Mouse (Mus musculus) hindbrain, embryonic 15.5 days (tissue): ENCODE measurements at regions not wholly inside any gene's neighbourhood (a gene's known extent, or its start where the extent isn't known, plus 50 kb on each side); places are given as distances from the start of the nearest gene placed in this dataset.

ENCODE experiments used
- ATAC-seq: fragments of 200-750 bp; cut with Nextera tagmentation; 2 replicates; pipeline ENCODE4 v1.8.0; 2017; ENCODE audit warnings: low read depth, moderate number of reproducible peaks, moderate TSS enrichment; ENCODE audit not compliant: low FRiP score
- H3K27ac ChIP-seq: fragments of 300-500 bp; sonication (generic); replicated peaks from 2 replicates; pipeline ENCODE4 v1.5.1; 2015; ENCODE audit warnings: mild to moderate bottlenecking, inconsistent platforms
- H3K27me3 ChIP-seq: fragments of 300-500 bp; sonication (generic); 2 replicates; pipeline ENCODE4 v1.6.1; 2015; ENCODE audit warnings: control low read depth, inconsistent platforms
- H3K36me3 ChIP-seq: fragments of 300-500 bp; sonication (generic); 2 replicates; pipeline ENCODE4 v1.6.1; 2015; ENCODE audit warnings: control low read depth, inconsistent platforms
- H3K4me1 ChIP-seq: fragments of 300-500 bp; sonication (generic); replicated peaks from 2 replicates; pipeline ENCODE4 v1.6.1; 2015; ENCODE audit warnings: control low read depth, inconsistent platforms
- H3K4me2 ChIP-seq: fragments of 300-500 bp; sonication (generic); 2 replicates; pipeline ENCODE4 v1.6.1; 2015; ENCODE audit warnings: moderate library complexity, mild to moderate bottlenecking, inconsistent platforms
- H3K4me3 ChIP-seq: fragments of 300-500 bp; sonication (generic); 2 replicates; pipeline ENCODE4 v1.5.1; 2015; ENCODE audit warnings: mild to moderate bottlenecking, inconsistent platforms
- H3K9ac ChIP-seq: fragments of 300-500 bp; sonication (generic); 2 replicates; pipeline ENCODE4 v1.6.1; 2015; ENCODE audit warnings: inconsistent platforms
- H3K9me3 ChIP-seq: fragments of 300-500 bp; sonication (generic); 2 replicates; pipeline ENCODE4 v1.6.1; 2016; ENCODE audit warnings: control low read depth, inconsistent platforms
- WGBS: fragments of 180-500 bp; shearing (Covaris S2); methylation state at CpG from one replicate; pipeline ENCODE4 v1.1.7; 2015; 5-methylcytosine and 5-hydroxymethylcytosine counted together

DNA sequence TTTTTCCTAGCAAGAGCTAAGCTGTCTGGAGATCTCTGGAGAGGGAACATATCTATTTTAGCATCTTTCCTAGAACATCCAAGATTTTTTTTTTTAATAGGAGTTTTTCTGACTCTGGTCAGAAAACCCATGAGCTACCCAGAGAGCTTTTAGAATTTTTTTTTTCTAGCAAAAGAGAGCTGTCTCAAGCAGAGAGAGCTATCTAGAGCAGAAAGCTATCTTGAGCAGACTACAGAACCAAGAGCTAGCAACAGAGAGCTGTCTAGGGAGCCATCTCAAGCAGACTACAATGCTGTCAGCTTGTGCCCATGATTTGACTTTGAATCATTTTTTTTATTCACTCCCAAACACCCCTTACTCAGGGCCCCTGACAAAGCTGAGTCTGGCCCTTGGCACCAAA, 112.5 kb downstream of the Mbip start:
- no peak overlapping the region for H3K27ac ChIP-seq
- H3K9me3 ChIP-seq = no peaks in the 10 kb centered on the region
- no peak overlapping the region for H3K9ac ChIP-seq
- no peaks in the 10 kb centered on the region for H3K27me3 ChIP-seq
- ATAC-seq = no peak
- no peaks in the 10 kb centered on the region for H3K4me1 ChIP-seq
- no peaks in the 10 kb centered on the region for H3K36me3 ChIP-seq
- H3K4me3 ChIP-seq = no peak overlapping the region
- no peak overlapping the region for H3K4me2 ChIP-seq

DNA sequence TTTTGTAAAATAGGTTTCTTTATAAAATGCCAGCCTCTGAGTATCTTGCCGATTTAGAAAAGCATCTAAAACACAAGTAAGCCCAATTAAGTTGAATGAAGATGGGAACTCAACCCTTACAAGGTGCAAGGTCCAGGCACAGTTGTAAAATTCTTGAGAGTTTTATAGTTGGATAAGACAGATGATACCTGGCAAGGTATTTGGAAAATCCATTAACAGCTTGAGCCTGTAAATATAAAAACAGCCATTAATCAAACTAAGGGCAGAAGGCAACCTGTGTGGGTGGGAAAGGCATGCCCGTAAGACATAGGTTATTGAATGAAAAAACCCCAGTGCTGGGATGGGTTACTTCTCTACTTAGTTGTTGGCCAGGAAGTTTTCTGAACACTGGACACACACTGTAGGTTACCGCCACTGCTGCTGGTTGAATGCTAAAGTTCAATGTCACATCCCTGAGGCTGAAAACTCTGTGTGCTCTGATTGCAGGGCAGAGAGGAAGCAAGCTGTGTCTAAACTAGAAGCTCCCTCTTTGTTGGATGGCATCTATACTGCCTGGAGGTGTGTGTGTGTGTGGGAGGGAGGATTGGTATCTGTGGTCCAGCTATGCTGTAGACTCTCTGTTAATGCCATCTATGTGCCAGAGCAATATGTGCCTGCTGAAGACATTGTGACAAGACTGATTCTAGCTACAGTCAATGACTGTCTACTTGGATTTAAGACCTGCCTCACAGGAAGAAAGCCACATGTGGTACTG, 121.4 kb downstream of the Mbip start:
- H3K27ac ChIP-seq = no peak overlapping the region
- no peak overlapping the region for H3K9ac ChIP-seq
- no peak overlapping the region for H3K4me2 ChIP-seq
- no peaks in the 10 kb centered on the region for H3K36me3 ChIP-seq
- H3K4me1 ChIP-seq = no peaks in the 10 kb centered on the region
- H3K4me3 ChIP-seq = no peak overlapping the region
- no peak for ATAC-seq
- H3K27me3 ChIP-seq = no peaks in the 10 kb centered on the region
- H3K9me3 ChIP-seq = no peaks in the 10 kb centered on the region
- 90% methylated on average over 3 of the region's 3 CpGs for WGBS

DNA sequence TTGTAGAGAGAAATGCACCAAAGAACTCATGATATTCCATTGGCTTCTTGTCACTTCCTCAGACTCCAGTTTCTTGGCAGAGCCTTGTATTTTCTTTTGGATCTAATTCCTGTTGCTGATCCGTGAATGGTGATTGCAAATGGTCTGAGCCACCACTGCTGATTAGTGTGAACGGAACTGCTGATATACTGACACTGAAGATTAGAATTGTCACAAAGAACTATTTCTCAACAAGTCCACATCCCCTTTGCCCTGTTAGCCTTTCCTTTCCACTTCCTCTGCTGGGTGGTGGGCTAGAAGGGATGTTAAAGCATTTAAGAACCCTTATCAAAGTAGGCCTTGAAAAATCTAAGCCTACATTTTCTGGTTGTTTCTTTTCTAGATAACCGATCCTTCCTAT, 152.2 kb downstream of the Mbip start:
- H3K9me3 ChIP-seq = no peaks in the 10 kb centered on the region
- no peaks in the 10 kb centered on the region for H3K4me1 ChIP-seq
- H3K4me3 ChIP-seq = no peak overlapping the region
- H3K9ac ChIP-seq = no peak overlapping the region
- H3K36me3 ChIP-seq = no peaks in the 10 kb centered on the region
- no peak overlapping the region for H3K4me2 ChIP-seq
- 85% methylated on average over 3 of the region's 3 CpGs for WGBS
- ATAC-seq = no peak
- H3K27ac ChIP-seq = no peak overlapping the region
- no peaks in the 10 kb centered on the region for H3K27me3 ChIP-seq

DNA sequence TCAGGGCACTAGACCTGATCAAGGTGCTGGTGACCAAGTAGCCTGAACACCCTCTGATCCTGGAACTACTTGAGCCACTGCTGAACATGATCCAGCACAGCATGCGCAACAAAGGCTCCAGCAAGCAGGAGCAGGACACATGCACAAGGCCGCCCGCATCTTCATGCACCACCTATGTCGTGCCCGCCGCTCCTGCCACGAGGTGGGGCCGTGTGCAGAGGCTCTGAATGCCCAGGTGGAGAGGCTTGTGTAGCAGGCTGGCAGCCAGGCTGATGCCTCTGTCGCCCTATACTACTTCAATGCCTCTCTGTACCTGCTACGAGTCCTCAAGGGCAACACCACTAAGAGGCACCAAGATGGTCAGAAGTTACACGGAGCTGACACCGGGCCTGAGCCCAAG, 156.1 kb downstream of the Mbip start:
- WGBS = 93% methylated on average over 12 of the region's 12 CpGs
- H3K9ac ChIP-seq = no peak overlapping the region
- H3K4me1 ChIP-seq = no peaks in the 10 kb centered on the region

DNA sequence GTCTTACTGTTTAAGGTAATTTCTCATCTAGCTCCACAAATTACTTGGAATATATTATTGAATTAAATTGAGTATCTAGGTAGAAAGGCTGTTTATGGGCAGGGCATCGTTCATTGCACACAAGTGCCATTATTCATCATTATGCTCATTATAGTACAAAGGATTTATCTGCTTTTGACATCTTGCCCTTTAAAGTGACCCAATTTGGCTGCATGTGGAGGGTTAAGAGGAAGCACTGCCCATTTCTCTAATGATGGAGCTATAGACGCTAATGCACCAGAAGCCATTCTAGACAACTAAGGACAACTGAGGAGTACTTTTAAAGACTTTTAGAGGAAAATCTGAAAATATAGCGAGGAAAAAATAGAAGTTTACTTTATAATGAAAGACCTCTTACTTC, 185.0 kb downstream of the Mbip start:
- ATAC-seq = no peak
- Histone ChIP-seq H3K4me3 (no peak overlapping the region), H3K36me3 (no peaks in the 10 kb centered on the region), H3K27ac (no peak overlapping the region), H3K4me2 (no peak overlapping the region), H3K27me3 (no peaks in the 10 kb centered on the region), H3K9me3 (no peaks in the 10 kb centered on the region), H3K9ac (no peak overlapping the region), H3K4me1 (no peaks in the 10 kb centered on the region)
- WGBS = 79% methylated on average over 3 of the region's 3 CpGs

More for the DNA sequence above, 156.1 kb downstream of the Mbip start:
- no peak overlapping the region for H3K4me2 ChIP-seq
- ATAC-seq = no peak
- H3K27me3 ChIP-seq = no peaks in the 10 kb centered on the region
- H3K36me3 ChIP-seq = no peaks in the 10 kb centered on the region
- no peak overlapping the region for H3K4me3 ChIP-seq
- H3K27ac ChIP-seq = no peak overlapping the region
- H3K9me3 ChIP-seq = no peaks in the 10 kb centered on the region

DNA sequence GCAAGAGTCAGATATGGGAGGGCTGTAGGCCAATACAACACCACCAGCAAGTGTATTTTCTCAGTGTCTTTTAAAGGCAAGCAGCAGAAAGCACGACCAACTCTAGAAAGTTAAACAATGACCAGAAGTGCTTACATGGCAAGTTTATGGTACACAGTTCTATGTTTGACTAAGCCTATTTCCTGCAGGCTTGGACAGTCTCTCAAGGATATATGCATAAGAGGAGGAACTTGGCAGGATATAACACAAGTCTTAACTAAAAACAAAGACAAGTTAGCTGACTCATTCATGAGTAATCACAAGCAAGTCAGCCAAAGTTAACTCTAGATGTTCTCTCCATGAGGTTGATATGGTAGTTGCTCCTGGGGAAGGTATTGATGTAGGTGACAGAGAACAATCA, 201.3 kb downstream of the Mbip start:
- ATAC-seq = no peak
- Histone ChIP-seq H3K36me3 (no peaks in the 10 kb centered on the region), H3K4me3 (no peak overlapping the region), H3K9ac (no peak overlapping the region), H3K4me2 (no peak overlapping the region), H3K27me3 (no peaks in the 10 kb centered on the region), H3K9me3 (no peaks in the 10 kb centered on the region), H3K4me1 (no peaks in the 10 kb centered on the region), H3K27ac (no peak overlapping the region)
- WGBS = 79% methylated on average over 1 of the region's 1 CpGs

DNA sequence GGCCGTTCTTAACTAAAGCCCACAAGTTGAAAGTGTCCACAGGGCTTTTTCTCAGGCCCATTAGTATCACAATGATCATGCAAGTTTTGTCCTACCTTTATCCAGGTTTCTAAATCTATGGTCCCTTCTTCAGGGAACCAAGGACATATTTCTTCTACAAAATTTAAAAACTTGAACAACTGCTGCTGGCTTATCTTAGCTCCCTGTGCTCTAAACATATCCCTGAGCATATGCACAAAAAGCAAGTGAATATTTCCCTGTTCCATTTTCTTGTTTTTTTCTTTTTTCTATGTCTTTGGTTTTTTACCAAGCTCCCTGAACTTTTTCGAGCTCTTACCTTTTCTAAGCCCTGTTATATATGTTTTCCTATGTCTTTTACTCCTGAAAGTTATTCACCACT, 201.9 kb downstream of the Mbip start:
- WGBS = 80% methylated on average over 2 of the region's 2 CpGs
- Histone ChIP-seq H3K36me3 (no peaks in the 10 kb centered on the region), H3K4me3 (no peak overlapping the region), H3K27me3 (no peaks in the 10 kb centered on the region), H3K4me1 (no peaks in the 10 kb centered on the region), H3K27ac (no peak overlapping the region), H3K9me3 (no peaks in the 10 kb centered on the region), H3K9ac (no peak overlapping the region), H3K4me2 (no peak overlapping the region)
- no peak for ATAC-seq

DNA sequence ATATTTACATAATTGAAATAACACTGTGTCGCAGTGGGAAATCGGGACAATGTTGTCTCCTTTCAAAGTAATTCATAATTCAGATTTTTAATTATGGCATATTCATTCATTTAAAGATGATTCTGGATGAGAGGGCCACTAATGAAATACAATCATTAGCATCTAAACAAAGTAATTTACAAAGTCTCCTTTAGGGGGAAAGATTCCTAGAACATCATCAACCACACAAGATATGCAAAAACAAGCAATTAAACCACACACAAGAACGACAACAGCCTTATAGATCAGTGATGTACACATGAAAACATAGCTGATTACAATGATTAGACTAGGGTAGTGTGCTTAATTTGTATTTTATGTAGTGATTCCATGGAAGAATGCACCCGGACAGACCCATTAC, 231.2 kb downstream of the Mbip start:
- Histone ChIP-seq H3K9me3 (no peaks in the 10 kb centered on the region), H3K4me2 (no peak overlapping the region), H3K4me1 (no peaks in the 10 kb centered on the region), H3K9ac (no peak overlapping the region), H3K4me3 (no peak overlapping the region), H3K27ac (no peak overlapping the region), H3K27me3 (no peaks in the 10 kb centered on the region), H3K36me3 (no peaks in the 10 kb centered on the region)
- WGBS = 64% methylated on average over 4 of the region's 4 CpGs
- no peak for ATAC-seq

DNA sequence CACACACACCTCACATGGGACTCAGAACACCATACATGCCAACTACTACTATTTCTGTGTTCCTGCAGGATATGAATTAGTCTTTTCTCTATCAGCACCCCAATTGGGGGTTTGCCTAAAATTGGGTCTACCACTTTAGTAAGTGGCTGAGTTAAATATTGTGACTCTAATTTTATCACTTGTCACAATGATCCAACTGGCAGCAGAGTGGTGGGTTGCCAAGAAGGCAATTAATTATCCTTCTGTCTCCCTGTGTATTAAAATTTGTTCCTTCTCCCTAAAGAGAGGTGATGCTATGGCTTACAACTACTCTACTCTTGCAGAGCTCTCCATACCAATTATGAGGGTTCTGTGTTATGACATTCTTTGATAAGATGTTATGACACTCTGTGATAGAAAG, 245.3 kb downstream of the Brms1l start:
- H3K36me3 ChIP-seq = no peaks in the 10 kb centered on the region
- H3K27ac ChIP-seq = no peak overlapping the region
- H3K9ac ChIP-seq = no peak overlapping the region
- H3K9me3 ChIP-seq = no peaks in the 10 kb centered on the region
- no peak for ATAC-seq
- H3K4me3 ChIP-seq = no peak overlapping the region
- no peaks in the 10 kb centered on the region for H3K27me3 ChIP-seq
- no peaks in the 10 kb centered on the region for H3K4me1 ChIP-seq
- H3K4me2 ChIP-seq = no peak overlapping the region

DNA sequence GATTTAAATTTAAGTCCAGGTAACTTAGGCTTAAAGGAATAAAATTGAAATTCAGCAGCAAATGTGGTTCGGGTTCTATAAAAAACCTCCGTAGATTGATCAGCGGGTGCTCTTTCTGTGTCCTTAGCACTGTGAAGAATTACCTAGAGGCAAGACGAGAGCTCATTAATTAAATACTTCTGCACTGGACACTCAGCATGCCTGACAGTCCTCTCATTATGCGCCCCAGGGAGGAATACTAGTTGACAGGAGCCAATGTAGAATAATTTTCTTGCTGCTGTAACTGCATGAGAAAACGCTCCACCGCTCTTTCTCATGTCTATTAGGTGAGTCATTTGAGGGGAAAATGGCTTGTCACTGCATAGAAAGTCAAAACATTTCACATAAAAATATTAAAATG, 228.1 kb downstream of the Brms1l start:
- H3K9ac ChIP-seq = no peak overlapping the region
- H3K36me3 ChIP-seq = no peaks in the 10 kb centered on the region
- no peak overlapping the region for H3K27ac ChIP-seq
- 0 out of 2 replicates have a peak overlapping the region, but pooled peaks have one; percentile 11 for H3K4me2 ChIP-seq
- H3K27me3 ChIP-seq = no peaks in the 10 kb centered on the region
- peak; percentile 51; the same call in 1 of the 2 replicates for ATAC-seq
- no peaks in the 10 kb centered on the region for H3K4me1 ChIP-seq
- no peak overlapping the region for H3K4me3 ChIP-seq
- H3K9me3 ChIP-seq = no peaks in the 10 kb centered on the region
- WGBS = 45% methylated on average over 7 of the region's 7 CpGs

DNA sequence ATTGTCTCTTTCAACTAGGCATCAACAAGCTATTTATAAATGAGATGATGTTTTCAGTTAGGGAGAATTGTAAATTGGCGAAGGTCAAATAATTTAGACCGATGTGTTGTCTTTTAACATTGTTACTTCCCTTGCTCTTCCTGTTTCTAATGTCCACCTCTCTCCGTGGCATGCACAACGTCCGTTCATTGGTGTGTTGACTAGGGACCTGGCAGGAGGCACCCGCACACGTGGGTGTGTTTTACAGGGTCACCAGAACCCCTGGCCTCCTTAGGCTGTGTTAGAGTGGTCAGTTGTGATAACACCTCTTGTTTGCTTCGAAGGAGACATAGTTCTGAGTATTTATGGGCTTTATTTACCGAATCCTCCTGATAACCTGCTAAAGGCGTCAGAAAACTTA, 222.8 kb downstream of the Brms1l start:
- Histone ChIP-seq H3K27ac (no peak overlapping the region), H3K27me3 (no peaks in the 10 kb centered on the region), H3K9me3 (no peaks in the 10 kb centered on the region), H3K9ac (no peak overlapping the region), H3K4me1 (no peaks in the 10 kb centered on the region), H3K36me3 (no peaks in the 10 kb centered on the region), H3K4me2 (no peak overlapping the region), H3K4me3 (no peak overlapping the region)
- WGBS = 82% methylated on average over 10 of the region's 10 CpGs
- no peak for ATAC-seq

DNA sequence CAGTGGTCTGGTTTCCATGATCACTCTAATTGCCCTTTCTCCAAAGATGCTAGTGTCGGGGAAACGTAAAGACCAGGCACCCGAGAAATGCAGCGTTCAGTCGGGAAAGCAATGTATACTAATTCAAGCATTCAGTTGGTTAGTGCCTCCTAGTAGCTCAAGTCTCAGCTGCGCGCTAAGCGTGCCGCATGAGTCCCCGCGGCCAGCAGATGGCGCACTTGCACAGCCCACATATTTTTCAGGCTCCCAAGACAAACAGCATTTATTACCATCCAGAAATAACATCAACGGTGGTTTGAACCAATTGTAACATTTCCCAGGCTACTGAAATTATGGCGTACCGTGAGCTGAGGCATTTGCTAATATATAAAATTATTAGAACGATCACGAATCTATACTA, 222.3 kb downstream of the Brms1l start:
- H3K4me3 ChIP-seq = no peak overlapping the region
- peak; percentile 88 for ATAC-seq
- H3K9ac ChIP-seq = no peak overlapping the region
- H3K36me3 ChIP-seq = no peaks in the 10 kb centered on the region
- H3K27ac ChIP-seq = no peak overlapping the region
- no peak overlapping the region for H3K4me2 ChIP-seq
- no peaks in the 10 kb centered on the region for H3K9me3 ChIP-seq
- H3K4me1 ChIP-seq = no peaks in the 10 kb centered on the region
- WGBS = 12% methylated on average over 17 of the region's 17 CpGs
- no peaks in the 10 kb centered on the region for H3K27me3 ChIP-seq

DNA sequence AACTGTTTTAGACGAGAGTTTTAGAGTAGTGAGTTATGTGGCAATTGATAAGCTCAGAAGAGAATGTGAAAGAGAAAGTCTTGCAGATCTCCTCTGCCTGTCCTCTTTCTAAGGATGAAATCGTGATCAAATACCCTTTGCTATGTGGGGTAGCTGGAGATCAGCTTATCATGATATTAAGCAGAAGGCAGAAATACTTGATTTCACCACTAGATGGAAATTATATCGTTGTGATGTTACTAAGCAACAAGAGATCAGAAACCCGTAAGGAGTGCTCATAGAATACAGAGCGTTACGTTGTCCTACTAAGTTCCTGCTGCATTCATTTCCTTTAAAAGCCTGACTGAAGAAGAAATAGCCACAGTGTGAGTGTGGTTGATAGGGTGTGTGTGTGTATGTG, 219.3 kb downstream of the Brms1l start:
- H3K27ac ChIP-seq = no peak overlapping the region
- no peak for ATAC-seq

More for the DNA sequence above, 219.3 kb downstream of the Brms1l start:
- no peaks in the 10 kb centered on the region for H3K36me3 ChIP-seq
- H3K4me3 ChIP-seq = no peak overlapping the region
- no peak overlapping the region for H3K4me2 ChIP-seq
- no peaks in the 10 kb centered on the region for H3K4me1 ChIP-seq
- WGBS = 85% methylated on average over 6 of the region's 6 CpGs
- H3K27me3 ChIP-seq = no peaks in the 10 kb centered on the region
- no peaks in the 10 kb centered on the region for H3K9me3 ChIP-seq
- no peak overlapping the region for H3K9ac ChIP-seq
